Mouse (Mus musculus): Measurements from ENCODE around the gene Tspan15. TPM values are rescaled to one million over a fixed set of nuclear protein-coding genes. Genes with fewer than 3 reads are reported as not detected.

Tspan15 gene
- polyA plus RNA-seq, 2 experiments = 7.7 to 12.3 TPM

GRCm38 (mm10) chr10:62198891-62199290, 32.2 kb downstream of the Tspan15 start:
- DNase-seq (ENCODE audit: low spot score) (no peak), ATAC-seq (ENCODE audit: low FRiP score, low read depth) (no peak)
- Histone ChIP-seq H3K4me2 (replicated peaks; ENCODE audit: low read depth, low read length, severe bottlenecking) (no peak overlapping the region), H3K27me3 (ENCODE audit: control insufficient read depth, insufficient read depth, low read length) (no peaks in the 10 kb centered on the region), H3K4me3 (replicated peaks; ENCODE audit: low read length) (no peak overlapping the region), H3K4me1 (ENCODE audit: control insufficient read depth, insufficient read depth, low read length) (no peaks in the 10 kb centered on the region; the same call in 1 of the 2 replicates), H3K36me3 (ENCODE audit: control insufficient read depth, insufficient read depth, low read length) (no peaks in the 10 kb centered on the region), H3K9ac (ENCODE audit: low read depth, low read length, severe bottlenecking) (no peak overlapping the region), H3K9me3 (ENCODE audit: control insufficient read depth, low read length) (no peaks in the 10 kb centered on the region), H3K27ac (replicated peaks; ENCODE audit: low read depth, low read length) (no peak overlapping the region)
- no peak for TF ChIP-seq POLR2A (IDR thresholded peaks at IDR 0.05; ENCODE audit: borderline replicate concordance, extremely low read depth, insufficient read depth, insufficient read length)
- 67% methylated on average over 1 of the region's 1 CpGs for whole genome bisulfite sequencing

DNA sequence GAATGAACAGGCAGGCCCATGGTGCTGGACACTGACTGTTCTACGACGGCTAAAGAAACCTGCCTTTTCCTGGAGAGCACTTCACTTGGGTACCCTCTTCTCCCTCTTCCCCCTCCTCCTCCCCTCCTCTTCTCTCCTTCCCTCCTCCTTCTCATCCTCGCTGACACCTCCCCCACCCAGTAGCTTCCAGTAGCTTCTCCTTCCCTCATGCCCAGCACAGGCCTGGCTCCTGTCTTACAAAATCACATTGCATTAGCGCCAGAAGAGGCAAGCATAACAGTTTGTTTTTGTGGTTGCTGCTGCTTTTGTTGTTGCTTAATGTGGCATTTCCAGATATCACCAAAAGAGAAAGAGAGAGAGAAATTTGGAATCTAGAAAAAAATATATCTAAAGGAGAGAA, 33.6 kb downstream of the Tspan15 start:
- no peak for TF ChIP-seq POLR2A (IDR thresholded peaks at IDR 0.05; ENCODE audit: borderline replicate concordance, extremely low read depth, insufficient read depth, insufficient read length)
- no peak for ATAC-seq (ENCODE audit: low FRiP score, low read depth)
- Histone ChIP-seq H3K4me3 (replicated peaks; ENCODE audit: low read length) (no peak overlapping the region), H3K9ac (ENCODE audit: low read depth, low read length, severe bottlenecking) (no peak overlapping the region), H3K36me3 (ENCODE audit: control insufficient read depth, insufficient read depth, low read length) (no peaks in the 10 kb centered on the region), H3K27me3 (ENCODE audit: control insufficient read depth, insufficient read depth, low read length) (no peaks in the 10 kb centered on the region), H3K9me3 (ENCODE audit: control insufficient read depth, low read length) (no peaks in the 10 kb centered on the region), H3K27ac (replicated peaks; ENCODE audit: low read depth, low read length) (no peak overlapping the region), H3K4me2 (replicated peaks; ENCODE audit: low read depth, low read length, severe bottlenecking) (no peak overlapping the region), H3K4me1 (ENCODE audit: control insufficient read depth, insufficient read depth, low read length) (no peaks in the 10 kb centered on the region; the same call in 1 of the 2 replicates)
- WGBS = 77% methylated on average over 4 of the region's 4 CpGs
- no peak for DNase-seq (ENCODE audit: low spot score)

- H3K4me1 ChIP-seq (ENCODE audit: control insufficient read depth, insufficient read depth, low read length) = no peaks in the 10 kb centered on the region; the same call in 1 of the 2 replicates
- 53% methylated on average over 7 of the region's 7 CpGs for WGBS
- H3K4me3 ChIP-seq (replicated peaks; ENCODE audit: low read length) = no peak overlapping the region
- DNase-seq (ENCODE audit: low spot score) (no peak), ATAC-seq (ENCODE audit: low FRiP score, low read depth) (no peak)
- no peak for TF ChIP-seq POLR2A (IDR thresholded peaks at IDR 0.05; ENCODE audit: borderline replicate concordance, extremely low read depth, insufficient read depth, insufficient read length)
- no peaks in the 10 kb centered on the region for H3K27me3 ChIP-seq (ENCODE audit: control insufficient read depth, insufficient read depth, low read length)
- H3K9me3 ChIP-seq (ENCODE audit: control insufficient read depth, low read length) = no peaks in the 10 kb centered on the region
- H3K9ac ChIP-seq (ENCODE audit: low read depth, low read length, severe bottlenecking) = no peak overlapping the region
- no peak overlapping the region for H3K27ac ChIP-seq (replicated peaks; ENCODE audit: low read depth, low read length)
- no peaks in the 10 kb centered on the region for H3K36me3 ChIP-seq (ENCODE audit: control insufficient read depth, insufficient read depth, low read length)
- H3K4me2 ChIP-seq (replicated peaks; ENCODE audit: low read depth, low read length, severe bottlenecking) = no peak overlapping the region
Observed at GRCm38 (mm10) chr10:62195376-62195775, 35.7 kb downstream of the Tspan15 start.

DNA sequence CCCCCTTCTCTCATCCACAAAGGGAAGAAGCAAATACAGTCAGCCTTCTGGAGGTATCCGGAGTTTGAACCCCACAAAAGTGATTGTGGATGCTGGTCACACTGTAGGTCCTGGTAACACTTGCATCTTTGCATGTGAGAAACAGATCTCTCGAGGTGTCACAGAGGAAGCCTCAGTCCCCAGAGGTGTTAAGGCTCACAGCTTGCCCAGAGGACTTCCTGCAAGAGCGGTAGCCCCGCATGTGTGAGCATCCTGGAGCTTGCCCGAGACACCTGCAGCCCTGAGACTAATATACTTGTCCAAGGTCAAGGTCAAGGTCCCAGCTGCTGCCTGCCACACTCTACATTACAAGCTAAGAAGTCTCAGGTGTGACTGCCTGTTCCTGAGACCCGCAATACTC, 36.1 kb downstream of the Tspan15 start:
- 44% methylated on average over 6 of the region's 6 CpGs for WGBS
- ATAC-seq (ENCODE audit: low FRiP score, low read depth) = no peak
- Histone ChIP-seq H3K9me3 (ENCODE audit: control insufficient read depth, low read length) (no peaks in the 10 kb centered on the region), H3K4me3 (replicated peaks; ENCODE audit: low read length) (no peak overlapping the region), H3K27me3 (ENCODE audit: control insufficient read depth, insufficient read depth, low read length) (no peaks in the 10 kb centered on the region), H3K27ac (replicated peaks; ENCODE audit: low read depth, low read length) (no peak overlapping the region), H3K4me1 (ENCODE audit: control insufficient read depth, insufficient read depth, low read length) (no peaks in the 10 kb centered on the region; the same call in 1 of the 2 replicates), H3K9ac (ENCODE audit: low read depth, low read length, severe bottlenecking) (no peak overlapping the region), H3K4me2 (replicated peaks; ENCODE audit: low read depth, low read length, severe bottlenecking) (no peak overlapping the region), H3K36me3 (ENCODE audit: control insufficient read depth, insufficient read depth, low read length) (no peaks in the 10 kb centered on the region)
- TF ChIP-seq POLR2A (IDR thresholded peaks at IDR 0.05; ENCODE audit: borderline replicate concordance, extremely low read depth, insufficient read depth, insufficient read length) = no peak
- no peak for DNase-seq (ENCODE audit: low spot score)

- Histone ChIP-seq H3K9ac (ENCODE audit: low read depth, low read length, severe bottlenecking) (no peak overlapping the region), H3K9me3 (ENCODE audit: control insufficient read depth, low read length) (no peaks in the 10 kb centered on the region), H3K4me1 (ENCODE audit: control insufficient read depth, insufficient read depth, low read length) (no peaks in the 10 kb centered on the region; the same call in 1 of the 2 replicates), H3K4me3 (replicated peaks; ENCODE audit: low read length) (no peak overlapping the region), H3K36me3 (ENCODE audit: control insufficient read depth, insufficient read depth, low read length) (no peaks in the 10 kb centered on the region), H3K4me2 (replicated peaks; ENCODE audit: low read depth, low read length, severe bottlenecking) (no peak overlapping the region), H3K27me3 (ENCODE audit: control insufficient read depth, insufficient read depth, low read length) (no peaks in the 10 kb centered on the region), H3K27ac (replicated peaks; ENCODE audit: low read depth, low read length) (no peak overlapping the region)
- WGBS = 83% methylated on average over 5 of the region's 5 CpGs
- ATAC-seq (ENCODE audit: low FRiP score, low read depth) (no peak), DNase-seq (ENCODE audit: low spot score) (no peak)
- TF ChIP-seq POLR2A (IDR thresholded peaks at IDR 0.05; ENCODE audit: borderline replicate concordance, extremely low read depth, insufficient read depth, insufficient read length) = no peak
Observed at GRCm38 (mm10) chr10:62194461-62194860, 36.6 kb downstream of the Tspan15 start.

DNA sequence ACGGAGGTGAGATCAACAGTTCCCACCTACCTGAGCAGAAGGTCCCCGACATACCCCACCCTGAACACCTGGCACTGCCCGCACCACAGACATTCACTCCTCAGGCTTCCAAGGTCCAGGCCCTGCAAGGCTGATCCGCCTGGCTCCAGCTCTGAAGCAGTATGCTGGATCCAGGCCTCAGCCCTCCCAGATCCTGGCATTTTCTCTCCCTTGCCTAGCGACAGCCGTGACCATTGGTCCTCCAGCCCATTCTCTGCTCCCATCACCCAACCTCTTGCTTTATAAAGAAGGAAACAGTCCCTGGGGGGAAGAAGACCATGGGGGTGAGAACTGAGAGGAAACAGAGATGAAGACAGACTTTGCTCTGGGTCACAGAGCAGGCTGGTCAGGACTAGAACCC, 37.0 kb downstream of the Tspan15 start:
- H3K9ac ChIP-seq (ENCODE audit: low read depth, low read length, severe bottlenecking) = no peak overlapping the region
- H3K9me3 ChIP-seq (ENCODE audit: control insufficient read depth, low read length) = no peaks in the 10 kb centered on the region
- no peaks in the 10 kb centered on the region for H3K27me3 ChIP-seq (ENCODE audit: control insufficient read depth, insufficient read depth, low read length)
- no peaks in the 10 kb centered on the region for H3K36me3 ChIP-seq (ENCODE audit: control insufficient read depth, insufficient read depth, low read length)
- no peak overlapping the region for H3K4me2 ChIP-seq (replicated peaks; ENCODE audit: low read depth, low read length, severe bottlenecking)
- H3K4me1 ChIP-seq (ENCODE audit: control insufficient read depth, insufficient read depth, low read length) = no peaks in the 10 kb centered on the region; the same call in 1 of the 2 replicates
- no peak for DNase-seq (ENCODE audit: low spot score)
- H3K4me3 ChIP-seq (replicated peaks; ENCODE audit: low read length) = no peak overlapping the region
- 79% methylated on average over 6 of the region's 6 CpGs for WGBS
- no peak for TF ChIP-seq POLR2A (IDR thresholded peaks at IDR 0.05; ENCODE audit: borderline replicate concordance, extremely low read depth, insufficient read depth, insufficient read length)
- no peak for ATAC-seq (ENCODE audit: low FRiP score, low read depth)
- H3K27ac ChIP-seq (replicated peaks; ENCODE audit: low read depth, low read length) = no peak overlapping the region

All from limb, embryonic 14.5 days (tissue).